Mouse (Mus musculus): Measurements from ENCODE around the gene Magi2. TPM values are rescaled to one million over a fixed set of nuclear protein-coding genes. Genes with fewer than 3 reads are reported as not detected.

The Magi2 gene
- polyA plus RNA-seq, 1 experiment: 0.79 TPM

DNA sequence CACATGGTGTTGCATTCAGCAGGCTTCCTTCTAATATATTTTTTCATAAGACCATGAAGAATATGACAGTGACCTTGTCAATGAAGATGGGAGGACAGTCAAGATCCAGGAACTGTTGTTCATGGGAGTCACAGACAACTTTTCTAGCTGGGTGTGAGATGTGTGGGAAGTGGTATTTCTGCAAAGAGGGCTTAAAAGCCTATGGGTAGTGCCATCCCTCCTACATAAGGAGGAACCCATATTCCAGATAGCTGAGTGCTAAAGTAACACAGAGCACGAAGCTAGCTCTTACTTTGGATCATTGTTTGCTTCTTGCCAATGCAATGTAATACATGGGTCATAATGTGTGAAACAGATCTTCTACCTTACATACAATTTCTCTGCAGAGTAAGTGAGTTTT, 1146.8 kb downstream of the Magi2 start:
- no peaks in the 10 kb centered on the region for H3K4me1 ChIP-seq (ENCODE audit: control insufficient read depth, insufficient read depth, insufficient read length)
- TF ChIP-seq POLR2A (IDR thresholded peaks at IDR 0.05; ENCODE audit: low read depth, low read length) (no peak), CTCF (IDR thresholded peaks at IDR 0.05; ENCODE audit: extremely low read depth, insufficient read depth, insufficient read length, insufficient replicate concordance) (no peak)
- no peak overlapping the region for H3K27ac ChIP-seq (ENCODE audit: insufficient read depth, low read length)
- H3K4me3 ChIP-seq (ENCODE audit: extremely low read depth, insufficient read depth, insufficient read length): no peak overlapping the region
- no peaks in the 10 kb centered on the region for H3K36me3 ChIP-seq (ENCODE audit: control insufficient read depth, insufficient read depth, low read length)
- WGBS: 78% methylated on average over 1 of the region's 1 CpGs
- DNase-seq (ENCODE audit: low read depth in 1 of 2, low spot score in 2 of 2): no peak
- H3K27me3 ChIP-seq (ENCODE audit: control insufficient read depth, insufficient read depth, low read length): no peaks in the 10 kb centered on the region

DNA sequence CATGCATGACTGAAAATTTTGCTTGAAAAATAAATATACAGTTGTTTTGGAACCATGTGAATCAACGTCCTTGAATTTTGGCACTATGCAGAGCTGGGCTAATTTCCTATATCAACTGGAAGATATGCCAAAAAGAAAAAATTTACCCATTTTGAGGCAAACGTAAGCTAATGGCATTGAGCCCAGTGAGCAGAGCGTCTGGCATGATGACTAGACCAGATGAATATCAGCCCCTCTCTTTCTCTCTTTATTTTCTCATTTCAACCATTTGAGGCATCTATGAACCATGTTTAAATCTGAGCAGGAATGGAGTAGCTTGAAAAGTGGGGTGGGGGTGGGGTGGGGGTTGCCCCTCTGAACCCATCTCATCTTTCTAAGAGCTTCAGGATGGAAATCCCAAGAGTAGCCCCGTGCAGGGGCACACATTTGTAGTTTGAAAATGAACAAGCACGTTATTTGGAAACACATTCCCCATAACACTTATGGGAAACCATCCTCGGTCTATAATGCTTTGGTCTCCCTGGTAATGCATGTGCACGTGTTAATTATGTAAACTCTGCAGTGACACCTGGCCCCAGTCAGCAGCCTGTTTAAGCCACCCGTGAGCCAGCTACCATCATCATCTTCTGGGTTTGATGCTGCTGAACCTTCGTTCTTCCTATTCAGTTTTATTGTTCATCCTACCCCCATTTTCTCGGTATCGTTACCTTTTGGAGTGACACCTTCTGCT, 1151.4 kb downstream of the Magi2 start:
- H3K27me3 ChIP-seq (ENCODE audit: control insufficient read depth, insufficient read depth, low read length): no peaks in the 10 kb centered on the region
- WGBS: 87% methylated on average over 11 of the region's 11 CpGs
- no peak overlapping the region for H3K27ac ChIP-seq (ENCODE audit: insufficient read depth, low read length)
- H3K36me3 ChIP-seq (ENCODE audit: control insufficient read depth, insufficient read depth, low read length): no peaks in the 10 kb centered on the region
- no peaks in the 10 kb centered on the region for H3K4me1 ChIP-seq (ENCODE audit: control insufficient read depth, insufficient read depth, insufficient read length)
- no peak overlapping the region for H3K4me3 ChIP-seq (ENCODE audit: extremely low read depth, insufficient read depth, insufficient read length)
- DNase-seq (ENCODE audit: low read depth in 1 of 2, low spot score in 2 of 2): no peak
- TF ChIP-seq POLR2A (IDR thresholded peaks at IDR 0.05; ENCODE audit: low read depth, low read length) (no peak), CTCF (IDR thresholded peaks at IDR 0.05; ENCODE audit: extremely low read depth, insufficient read depth, insufficient read length, insufficient replicate concordance) (no peak)

DNA sequence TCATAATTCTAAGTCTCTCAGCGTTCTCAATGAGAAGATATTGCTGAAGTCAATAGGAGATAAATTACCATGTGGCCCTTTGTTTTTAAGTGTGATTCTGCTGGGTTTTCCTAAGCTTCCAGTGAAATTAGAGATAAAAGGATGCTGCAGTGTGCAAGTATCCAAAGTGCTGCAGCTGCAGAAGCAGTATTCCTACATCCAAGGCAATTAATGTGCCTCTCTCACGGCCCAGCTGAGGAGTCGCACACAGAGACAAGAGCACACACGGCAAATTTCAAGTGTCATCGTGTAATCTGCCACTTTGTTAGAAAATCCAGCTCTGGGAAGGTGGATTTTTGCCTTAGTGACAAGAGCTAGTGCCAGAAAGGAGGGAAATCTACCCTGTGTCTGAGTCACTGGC, 1177.7 kb downstream of the Magi2 start:
- TF ChIP-seq CTCF (IDR thresholded peaks at IDR 0.05; ENCODE audit: extremely low read depth, insufficient read depth, insufficient read length, insufficient replicate concordance): no peak
- TF ChIP-seq POLR2A (IDR thresholded peaks at IDR 0.05; ENCODE audit: low read depth, low read length): no peak
- no peak for DNase-seq (ENCODE audit: low read depth in 1 of 2, low spot score in 2 of 2)
- H3K27me3 ChIP-seq (ENCODE audit: control insufficient read depth, insufficient read depth, low read length): no peaks in the 10 kb centered on the region
- WGBS: 92% methylated on average over 5 of the region's 5 CpGs
- no peaks in the 10 kb centered on the region for H3K4me1 ChIP-seq (ENCODE audit: control insufficient read depth, insufficient read depth, insufficient read length)
- no peaks in the 10 kb centered on the region for H3K36me3 ChIP-seq (ENCODE audit: control insufficient read depth, insufficient read depth, low read length)
- H3K27ac ChIP-seq (ENCODE audit: insufficient read depth, low read length): no peak overlapping the region
- no peak overlapping the region for H3K4me3 ChIP-seq (ENCODE audit: extremely low read depth, insufficient read depth, insufficient read length)

DNA sequence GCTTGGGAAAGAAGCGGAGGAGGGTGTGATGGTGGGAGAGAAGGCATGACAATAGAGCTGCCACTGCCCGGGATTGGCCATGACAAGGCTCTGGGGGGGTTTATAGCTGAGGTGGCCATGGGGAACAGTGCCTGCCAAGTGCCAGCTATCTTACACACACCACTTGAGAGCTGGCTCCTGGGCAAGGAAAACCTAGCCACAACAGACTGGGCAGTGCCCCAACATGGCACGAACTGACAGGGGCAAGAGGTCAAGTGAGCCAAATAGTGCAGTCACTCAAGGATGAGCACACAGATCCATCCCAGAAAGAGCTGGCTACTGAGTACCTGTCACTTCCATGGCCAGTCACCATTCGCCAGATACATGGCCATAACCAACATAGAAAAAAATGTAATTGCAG, 1179.8 kb downstream of the Magi2 start:
- Histone ChIP-seq H3K27me3 (ENCODE audit: control insufficient read depth, insufficient read depth, low read length) (no peaks in the 10 kb centered on the region), H3K27ac (ENCODE audit: insufficient read depth, low read length) (no peak overlapping the region), H3K4me3 (ENCODE audit: extremely low read depth, insufficient read depth, insufficient read length) (no peak overlapping the region), H3K4me1 (ENCODE audit: control insufficient read depth, insufficient read depth, insufficient read length) (no peaks in the 10 kb centered on the region), H3K36me3 (ENCODE audit: control insufficient read depth, insufficient read depth, low read length) (no peaks in the 10 kb centered on the region)
- no peak for DNase-seq (ENCODE audit: low read depth in 1 of 2, low spot score in 2 of 2)
- TF ChIP-seq CTCF (IDR thresholded peaks at IDR 0.05; ENCODE audit: extremely low read depth, insufficient read depth, insufficient read length, insufficient replicate concordance) (no peak), POLR2A (IDR thresholded peaks at IDR 0.05; ENCODE audit: low read depth, low read length) (no peak)
- 90% methylated on average over 4 of the region's 4 CpGs for WGBS

DNA sequence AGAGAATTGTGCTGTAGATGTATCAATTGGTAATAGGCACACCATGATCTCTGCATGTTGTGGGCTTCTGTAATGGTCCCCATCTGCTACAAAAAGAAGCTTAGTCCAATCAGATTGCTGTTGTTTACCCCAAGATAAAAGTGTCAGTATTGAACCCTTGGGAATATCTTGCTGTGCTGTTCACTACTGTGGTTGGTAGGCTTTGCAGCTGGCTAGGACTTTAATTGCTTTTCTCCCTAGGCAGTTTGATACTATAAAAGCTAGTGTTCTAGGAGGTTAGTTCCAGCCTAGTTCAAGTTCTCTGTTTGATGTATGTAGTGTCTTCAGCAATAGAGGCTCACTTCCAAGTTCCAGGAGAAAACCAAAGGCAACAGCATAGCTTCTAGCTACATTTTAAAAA, 1188.5 kb downstream of the Magi2 start:
- H3K4me3 ChIP-seq (ENCODE audit: extremely low read depth, insufficient read depth, insufficient read length): no peak overlapping the region
- no peak for DNase-seq (ENCODE audit: low read depth in 1 of 2, low spot score in 2 of 2)
- no peaks in the 10 kb centered on the region for H3K36me3 ChIP-seq (ENCODE audit: control insufficient read depth, insufficient read depth, low read length)
- H3K27me3 ChIP-seq (ENCODE audit: control insufficient read depth, insufficient read depth, low read length): no peaks in the 10 kb centered on the region
- TF ChIP-seq POLR2A (IDR thresholded peaks at IDR 0.05; ENCODE audit: low read depth, low read length) (no peak), CTCF (IDR thresholded peaks at IDR 0.05; ENCODE audit: extremely low read depth, insufficient read depth, insufficient read length, insufficient replicate concordance) (no peak)
- H3K4me1 ChIP-seq (ENCODE audit: control insufficient read depth, insufficient read depth, insufficient read length): no peaks in the 10 kb centered on the region
- H3K27ac ChIP-seq (ENCODE audit: insufficient read depth, low read length): no peak overlapping the region

DNA sequence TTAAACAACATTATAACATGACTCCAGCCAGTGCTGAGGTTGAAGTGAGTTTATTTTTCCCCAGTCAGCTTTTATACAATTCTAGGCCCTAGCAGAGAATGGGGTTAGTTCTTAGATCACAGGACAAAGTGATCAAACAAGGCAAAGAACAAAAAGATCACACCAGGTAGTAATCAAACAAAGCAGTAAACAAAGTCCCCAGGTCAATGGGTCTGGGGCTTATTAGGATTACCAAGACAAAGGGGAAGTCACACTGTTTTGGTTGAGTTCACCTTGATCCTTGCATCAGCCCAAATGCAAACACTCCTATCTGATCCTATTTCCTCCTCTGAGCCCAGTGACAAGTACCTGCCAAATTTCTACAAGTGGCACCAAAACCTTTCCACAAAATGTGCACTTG, 1190.5 kb downstream of the Magi2 start:
- no peak overlapping the region for H3K4me3 ChIP-seq (ENCODE audit: extremely low read depth, insufficient read depth, insufficient read length)
- no peak for DNase-seq (ENCODE audit: low read depth in 1 of 2, low spot score in 2 of 2)
- H3K27ac ChIP-seq (ENCODE audit: insufficient read depth, low read length): no peak overlapping the region
- no peaks in the 10 kb centered on the region for H3K4me1 ChIP-seq (ENCODE audit: control insufficient read depth, insufficient read depth, insufficient read length)
- no peaks in the 10 kb centered on the region for H3K27me3 ChIP-seq (ENCODE audit: control insufficient read depth, insufficient read depth, low read length)
- TF ChIP-seq CTCF (IDR thresholded peaks at IDR 0.05; ENCODE audit: extremely low read depth, insufficient read depth, insufficient read length, insufficient replicate concordance): no peak
- no peak for TF ChIP-seq POLR2A (IDR thresholded peaks at IDR 0.05; ENCODE audit: low read depth, low read length)
- H3K36me3 ChIP-seq (ENCODE audit: control insufficient read depth, insufficient read depth, low read length): no peaks in the 10 kb centered on the region

DNA sequence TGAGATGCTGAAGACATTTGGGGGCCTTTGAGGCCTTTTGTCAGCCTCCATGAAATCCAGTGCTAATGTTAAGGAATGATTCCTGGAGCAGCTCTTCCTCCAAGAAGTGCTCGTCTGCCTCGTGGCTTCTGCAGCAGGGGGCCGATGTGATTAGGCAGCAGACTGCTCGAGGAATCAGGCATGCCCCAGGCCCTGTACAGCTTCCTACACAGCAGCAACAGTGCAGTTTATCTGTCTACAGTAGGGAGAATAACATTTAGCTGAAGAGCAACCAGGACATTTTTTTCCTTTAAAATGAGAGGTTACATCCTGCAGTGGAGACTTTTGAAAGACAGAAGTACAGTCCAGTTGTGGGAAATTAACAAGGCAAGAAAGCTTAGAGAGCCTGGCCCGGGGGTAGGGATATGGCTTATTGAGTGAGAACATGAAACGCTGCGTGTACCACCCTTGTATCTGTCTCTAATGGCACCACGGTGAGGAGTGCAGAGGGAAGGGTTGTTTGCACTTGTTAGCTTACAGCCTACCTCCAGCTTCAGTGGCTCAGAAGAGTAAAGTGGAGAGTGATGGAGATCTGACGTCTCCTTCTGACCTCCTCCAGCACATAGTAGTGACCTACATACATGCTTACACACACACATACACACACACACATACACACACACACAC, 1205.4 kb downstream of the Magi2 start:
- no peak overlapping the region for H3K27ac ChIP-seq (ENCODE audit: insufficient read depth, low read length)
- H3K27me3 ChIP-seq (ENCODE audit: control insufficient read depth, insufficient read depth, low read length): no peaks in the 10 kb centered on the region
- H3K4me3 ChIP-seq (ENCODE audit: extremely low read depth, insufficient read depth, insufficient read length): no peak overlapping the region
- WGBS: 82% methylated on average over 9 of the region's 9 CpGs
- no peak for TF ChIP-seq POLR2A (IDR thresholded peaks at IDR 0.05; ENCODE audit: low read depth, low read length)
- TF ChIP-seq CTCF (IDR thresholded peaks at IDR 0.05; ENCODE audit: extremely low read depth, insufficient read depth, insufficient read length, insufficient replicate concordance): no peak
- DNase-seq (ENCODE audit: low read depth in 1 of 2, low spot score in 2 of 2): no peak
- H3K4me1 ChIP-seq (ENCODE audit: control insufficient read depth, insufficient read depth, insufficient read length): no peaks in the 10 kb centered on the region
- H3K36me3 ChIP-seq (ENCODE audit: control insufficient read depth, insufficient read depth, low read length): no peaks in the 10 kb centered on the region
